Mouse (Mus musculus): Measurements from ENCODE around the gene Itga11. TPM values are rescaled to one million over a fixed set of nuclear protein-coding genes. Genes with fewer than 3 reads are reported as not detected.

Itga11 gene
- polyA plus RNA-seq (2015; fragmentation: Illumina TruSeq; extraction: RNeasy Lipid Tissue Mini Kit (QIAGEN cat#74804); ENCODE audit: insufficient read depth, low replicate concordance): 1.1 TPM

DNA sequence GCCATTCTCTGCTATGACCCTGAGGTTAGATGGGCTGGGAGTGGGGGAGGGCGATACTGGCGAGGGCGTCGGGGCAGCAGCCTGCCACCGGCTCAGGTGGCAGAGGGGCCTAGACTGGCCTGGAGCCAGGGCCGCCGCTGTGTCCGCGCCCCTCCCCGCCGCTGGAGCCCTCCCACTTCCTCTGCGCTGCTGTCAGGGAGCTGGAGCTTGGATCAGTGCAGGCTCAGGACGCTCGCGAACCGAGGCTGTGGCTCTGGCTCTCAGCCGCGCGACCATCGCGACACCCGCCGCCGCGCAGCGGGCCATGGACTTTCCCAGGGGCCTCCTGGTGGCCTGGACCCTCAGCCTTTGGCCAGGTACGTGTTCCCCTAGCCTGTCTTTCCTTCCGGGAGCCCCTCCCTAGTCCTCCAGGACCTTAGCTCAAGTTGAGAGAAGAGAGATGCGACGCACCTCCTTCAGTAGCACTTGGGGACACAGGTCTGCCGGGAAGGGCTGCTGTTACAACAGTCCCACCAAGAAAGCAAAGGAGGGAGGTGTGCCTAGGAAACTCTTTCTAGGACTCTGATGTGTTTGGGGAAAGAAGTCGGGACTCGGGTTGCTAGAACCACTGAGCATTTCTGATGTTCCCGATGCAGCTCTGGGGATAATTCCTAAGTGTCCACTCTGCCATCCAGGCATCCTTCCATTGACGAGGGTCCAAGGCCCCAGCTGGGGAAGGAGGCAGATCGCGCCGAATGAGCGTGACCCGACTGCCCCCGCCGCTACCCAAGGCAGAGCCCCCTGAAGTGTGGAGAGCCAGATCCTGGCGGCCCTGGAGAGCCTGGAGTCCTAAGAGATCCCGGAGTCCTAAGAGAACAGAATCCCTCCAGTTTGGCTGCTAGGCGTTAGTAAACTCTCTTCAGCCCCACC lies at the start of gene Itga11:
Gene Itga11, plus strand, starts transcription at position 186 of the 909 bp plus-strand sequence.

DNA sequence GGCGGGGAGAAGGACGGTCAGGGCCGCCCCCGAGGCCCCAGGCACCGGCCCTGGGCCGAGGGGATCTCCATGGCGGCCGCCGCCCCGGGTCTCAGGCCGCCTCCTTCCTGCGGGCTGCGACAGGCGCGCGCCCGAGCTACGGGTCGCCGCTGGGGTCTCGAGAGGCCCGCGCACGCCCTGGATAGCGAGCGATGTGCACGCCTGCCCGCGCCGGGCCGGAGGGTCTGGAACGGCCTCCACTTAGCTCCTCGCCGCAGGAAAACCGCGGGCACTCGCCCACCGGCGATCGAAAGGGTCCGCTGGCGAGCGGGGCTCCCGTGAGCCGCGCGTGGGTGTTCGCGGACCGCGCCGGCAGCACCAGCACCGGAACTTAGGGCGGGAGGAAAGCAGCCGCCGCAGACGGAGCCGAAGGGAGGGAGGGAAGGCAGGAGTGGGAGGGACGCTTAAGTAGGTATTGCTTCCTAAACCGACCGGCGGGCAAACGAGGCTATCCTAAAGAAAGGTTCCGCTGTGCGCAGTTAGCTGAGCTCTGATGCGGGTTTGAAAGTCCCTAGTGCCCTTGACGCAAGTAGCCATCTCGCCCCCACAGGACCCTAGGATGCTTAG lies 134.0 kb downstream of the Itga11 start, which contains the start of gene Fem1b:
Gene Fem1b, minus strand, starts transcription at position 419 of the 606 bp plus-strand sequence.

Other genes with a start within 250 kb of the Itga11 start
- 2.3 TPM for gene Coro2b, start 140.8 kb upstream of the Itga11 start, polyA plus RNA-seq (2015; fragmentation: Illumina TruSeq; extraction: RNeasy Lipid Tissue Mini Kit (QIAGEN cat#74804); ENCODE audit: insufficient read depth, low replicate concordance)
- 30.0 TPM for gene Fem1b, start 134.1 kb downstream of the Itga11 start, polyA plus RNA-seq (2015; fragmentation: Illumina TruSeq; extraction: RNeasy Lipid Tissue Mini Kit (QIAGEN cat#74804); ENCODE audit: insufficient read depth, low replicate concordance)
- 12.2 TPM for gene Cln6, start 161.0 kb downstream of the Itga11 start, polyA plus RNA-seq (2015; fragmentation: Illumina TruSeq; extraction: RNeasy Lipid Tissue Mini Kit (QIAGEN cat#74804); ENCODE audit: insufficient read depth, low replicate concordance)
- gene Calml4, start 180.3 kb downstream of the Itga11 start, polyA plus RNA-seq (2015; fragmentation: Illumina TruSeq; extraction: RNeasy Lipid Tissue Mini Kit (QIAGEN cat#74804); ENCODE audit: insufficient read depth, low replicate concordance): 6.8 TPM

All from spleen, adult 10 weeks (tissue).